Mouse (Mus musculus): Measurements from ENCODE around the gene Upk1a.
A peak's percentile ranks its signal among the peaks of the same experiment; 100 is the strongest.

Gene Upk1a

DNA sequence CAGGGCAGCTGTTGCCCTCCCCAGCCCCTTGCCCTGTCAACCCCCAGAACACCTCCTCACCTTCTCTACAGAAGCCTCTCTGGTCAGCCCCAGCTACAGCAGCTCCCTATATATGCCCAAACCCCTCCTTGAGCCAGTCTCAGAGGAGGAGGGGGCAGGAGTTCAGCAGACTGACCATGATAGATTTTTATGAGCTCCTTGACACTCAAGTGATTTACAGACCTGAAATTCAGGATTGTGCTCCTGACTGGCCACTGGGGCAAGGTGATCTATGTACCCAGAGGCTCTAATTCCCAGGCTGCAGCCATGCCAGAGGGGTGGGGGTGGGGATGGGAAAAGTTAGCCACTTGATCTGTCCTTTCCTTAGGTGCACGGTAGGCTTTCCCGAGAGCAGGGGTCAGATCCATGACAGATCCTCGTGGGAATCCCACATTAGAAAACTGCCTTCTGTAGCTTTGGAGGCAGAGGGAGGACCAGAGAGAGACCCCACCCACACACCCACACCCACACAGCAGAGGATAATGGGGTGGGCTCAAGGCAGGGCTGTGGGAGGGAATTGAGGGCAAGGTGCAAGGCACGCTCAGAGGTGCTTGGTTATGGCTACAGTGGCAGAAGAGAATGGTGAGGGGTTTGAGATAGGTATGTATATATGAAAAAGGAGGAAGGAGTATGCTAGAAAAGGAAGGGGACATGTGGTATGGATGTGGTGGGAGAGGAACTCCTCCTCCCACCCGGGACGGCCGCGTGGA, at the start of gene Upk1a:
Upk1a (minus strand) TSS at position 194 of the 749 bp plus-strand sequence.
- DNase-seq (ENCODE audit: low read depth in 1 of 2, low spot score in 2 of 2) = no peak

DNA sequence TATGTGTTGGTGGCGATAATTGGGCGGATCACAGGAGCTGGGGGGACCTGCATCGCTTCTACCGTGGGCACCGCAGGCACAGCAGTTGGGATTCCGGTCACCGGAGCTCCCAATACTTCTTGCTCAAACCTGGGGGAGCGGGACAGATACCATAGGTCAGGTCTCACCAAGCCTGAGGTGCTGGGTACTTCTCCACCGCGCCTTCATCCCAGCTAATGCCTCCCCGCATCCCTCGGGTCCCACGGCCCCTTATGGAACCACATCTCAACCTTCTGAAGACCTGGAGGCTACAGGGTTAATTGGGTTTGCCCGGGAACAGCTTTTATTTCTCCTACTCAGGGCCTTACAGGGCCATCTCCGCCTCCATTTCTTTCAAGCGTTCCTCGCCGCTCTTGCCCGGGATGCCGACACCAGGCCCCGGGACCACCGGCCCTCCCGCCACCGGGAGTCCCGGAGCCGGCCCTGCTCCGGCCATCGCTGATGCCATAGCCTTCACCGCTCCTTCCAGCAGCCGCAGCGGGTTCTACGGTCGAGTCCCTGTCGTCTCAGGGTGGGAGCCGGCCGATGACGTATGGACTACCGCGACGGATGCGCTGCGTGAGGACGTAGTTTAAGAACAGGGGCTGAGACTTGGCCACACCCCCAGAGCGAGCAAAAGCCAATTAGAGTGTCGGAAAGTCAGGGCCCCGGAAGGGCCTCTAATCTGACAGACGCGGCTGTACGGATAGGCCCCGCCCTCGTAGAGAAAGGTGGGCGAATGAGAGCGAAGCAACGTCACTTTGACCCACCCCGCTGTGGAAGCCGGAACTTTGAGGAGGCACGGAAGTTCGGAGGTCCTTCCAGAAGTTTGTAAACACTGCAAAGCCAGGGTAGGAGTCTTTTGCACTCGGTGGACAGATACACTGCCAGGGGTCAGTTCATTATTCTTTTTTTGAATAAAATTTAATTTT, 37.2 kb upstream of the Upk1a start, which contains the start of gene Rbm42:
Rbm42 (minus strand) TSS at position 727 of the 950 bp plus-strand sequence.
- peak; percentile 97 for DNase-seq (ENCODE audit: low read depth in 1 of 2, low spot score in 2 of 2)

DNA sequence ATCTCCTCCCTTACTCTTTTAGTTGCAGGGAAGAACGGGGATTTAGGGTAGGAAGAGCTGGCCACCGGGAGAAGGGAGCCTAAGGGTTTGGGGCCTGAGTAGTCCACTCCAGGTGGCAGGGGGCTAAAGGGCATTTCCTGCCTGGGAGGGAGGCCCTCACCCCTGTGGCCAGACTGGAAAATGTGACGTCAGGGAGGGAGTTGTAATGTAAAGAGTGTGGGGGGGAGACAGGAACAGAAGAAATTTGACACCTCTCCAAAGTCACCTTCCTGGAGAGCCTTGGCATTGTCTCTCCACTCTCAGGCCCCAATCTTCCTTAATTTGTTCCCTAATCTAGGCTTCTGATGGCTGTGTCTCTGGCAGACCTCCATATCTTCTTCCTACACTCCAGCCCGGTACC, 26.4 kb upstream of the Upk1a start:
- no peak for DNase-seq (ENCODE audit: low read depth in 1 of 2, low spot score in 2 of 2)

DNA sequence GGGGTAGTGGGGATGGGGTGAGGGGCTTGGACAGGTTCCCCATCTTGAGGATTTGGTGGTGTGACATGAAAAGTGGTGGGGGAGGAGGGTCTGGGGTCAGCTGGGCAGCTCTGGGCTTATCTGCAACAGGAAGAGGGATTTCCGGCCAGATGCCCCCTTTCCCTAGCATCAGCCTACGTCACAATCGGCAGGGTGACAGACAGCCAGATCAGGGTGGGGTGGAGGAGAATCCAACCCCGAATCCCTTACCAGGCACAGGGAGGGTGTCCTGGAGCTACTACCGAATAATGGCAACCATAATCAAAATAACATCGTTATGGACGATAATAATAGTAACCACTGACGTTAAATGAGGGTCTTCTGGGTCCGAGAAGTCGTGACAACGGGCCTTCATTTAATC, 23.7 kb upstream of the Upk1a start:
- no peak for DNase-seq (ENCODE audit: low read depth in 1 of 2, low spot score in 2 of 2)

DNA sequence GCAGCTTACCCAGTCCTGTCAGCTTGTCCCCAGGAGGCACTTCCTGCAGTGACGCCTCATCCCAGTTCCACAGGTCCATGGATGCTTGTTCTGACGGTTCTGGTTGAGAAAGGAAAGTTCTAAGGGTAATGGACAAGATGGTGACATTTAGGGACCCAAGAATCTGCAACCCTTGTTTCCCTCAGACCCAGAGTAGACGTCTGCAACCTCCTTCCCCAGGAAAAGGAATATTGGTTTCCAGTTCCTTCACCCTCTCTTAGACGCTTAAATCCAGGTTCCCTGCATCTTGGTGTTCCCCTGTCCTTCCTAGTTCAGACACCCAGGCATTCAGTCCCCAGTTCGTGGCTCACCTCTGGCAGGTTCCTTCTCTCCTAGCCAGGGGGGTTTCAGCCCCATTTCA, 23.1 kb upstream of the Upk1a start, which contains the start of gene Etv2:
Etv2 (minus strand) TSS at position 101 of the 400 bp plus-strand sequence.
- no peak for DNase-seq (ENCODE audit: low read depth in 1 of 2, low spot score in 2 of 2)

DNA sequence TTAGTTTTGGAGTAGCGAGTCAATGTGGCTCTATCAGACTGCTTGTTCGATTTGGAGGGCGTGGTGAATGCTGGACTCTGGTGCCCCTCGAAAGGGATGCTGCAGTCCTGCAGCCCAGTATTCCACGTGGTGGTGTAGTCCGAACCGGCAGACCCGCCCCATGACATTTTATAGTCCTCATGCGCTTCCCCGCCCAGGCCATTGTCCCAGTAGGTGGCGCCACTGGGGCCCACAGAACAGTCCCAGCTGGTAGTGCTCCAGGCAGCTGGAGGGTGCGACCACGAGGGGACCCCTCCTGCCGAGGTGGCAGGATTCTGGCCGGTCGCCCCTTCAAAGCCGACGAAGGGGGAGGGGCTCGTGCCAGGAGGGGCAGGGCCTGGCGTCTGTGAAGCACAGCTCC, 22.0 kb upstream of the Upk1a start:
- peak in 1 of 2 experiments; percentile 46 for DNase-seq (ENCODE audit: low read depth in 1 of 2, low spot score in 2 of 2)

DNA sequence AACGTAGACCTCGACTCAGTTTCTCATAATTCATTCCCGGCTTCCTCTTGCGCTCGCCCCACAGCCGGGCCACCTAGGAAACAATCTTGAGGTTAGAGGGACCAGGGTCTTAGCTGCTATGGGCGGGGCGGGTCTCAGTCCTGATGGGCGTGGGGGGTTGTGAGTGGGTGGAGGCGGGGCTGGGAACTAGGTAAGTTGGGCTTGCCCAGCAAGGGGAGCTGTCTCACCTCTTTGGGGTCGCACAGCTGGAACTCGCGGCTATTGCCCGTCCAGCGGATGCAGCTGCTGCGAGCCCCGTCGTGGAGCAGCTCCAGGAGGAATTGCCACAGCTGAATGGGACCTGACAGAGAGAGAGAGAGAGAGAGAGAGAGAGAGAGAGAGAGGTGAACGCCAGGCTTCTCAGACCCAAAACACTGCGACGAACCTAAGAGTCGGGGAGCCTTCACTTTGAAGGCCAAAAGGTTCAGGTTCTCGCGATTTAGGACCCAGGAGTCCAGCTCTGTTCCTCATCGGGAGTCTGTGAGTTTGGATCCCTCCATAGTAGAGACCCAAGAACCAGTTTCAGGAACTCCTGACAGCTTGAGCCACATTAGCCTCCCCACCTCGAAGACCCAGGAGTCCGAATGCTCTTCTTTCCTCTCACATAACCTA, 21.2 kb upstream of the Upk1a start:
- DNase-seq (ENCODE audit: low read depth in 1 of 2, low spot score in 2 of 2) = no peak

DNA sequence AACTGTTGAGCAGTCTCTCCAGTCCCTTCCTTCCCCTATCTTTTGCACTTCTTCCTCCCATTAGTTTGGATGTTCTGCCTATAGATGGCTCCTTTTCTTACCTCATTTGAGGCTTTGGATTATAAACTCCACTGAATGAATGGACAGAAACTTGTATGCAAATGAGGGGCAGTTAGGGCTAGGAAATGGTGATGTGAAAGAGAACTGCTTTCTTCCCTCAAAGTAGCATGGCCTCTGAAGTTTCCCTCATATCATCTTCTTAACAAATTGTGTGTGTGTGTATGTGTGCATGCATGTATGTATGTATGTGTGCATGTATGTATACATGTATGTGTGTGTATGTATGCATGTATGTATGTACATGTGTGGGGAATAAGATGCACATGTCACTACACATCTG, 16.4 kb upstream of the Upk1a start:
- no peak for DNase-seq (ENCODE audit: low read depth in 1 of 2, low spot score in 2 of 2)

DNA sequence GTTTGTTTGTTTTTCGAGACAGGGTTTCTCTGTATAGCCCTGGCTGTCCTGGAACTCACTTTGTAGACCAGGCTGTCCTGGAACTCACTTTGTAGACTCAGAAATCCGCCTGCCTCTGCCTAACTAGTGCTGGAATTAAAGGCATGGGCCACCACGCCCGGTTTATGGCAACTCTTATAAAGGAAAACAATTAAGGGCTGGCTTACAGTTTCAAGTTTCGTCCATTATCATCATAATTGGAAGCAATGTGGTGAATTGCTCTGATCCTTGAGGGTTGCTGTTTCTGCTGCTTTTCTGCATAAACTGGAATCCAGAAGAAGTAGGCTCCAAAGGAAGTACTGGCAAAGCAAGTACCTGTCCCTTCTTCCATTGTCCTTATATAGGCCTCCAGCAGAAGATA, 14.0 kb upstream of the Upk1a start:
- DNase-seq (ENCODE audit: low read depth in 1 of 2, low spot score in 2 of 2) = no peak

DNA sequence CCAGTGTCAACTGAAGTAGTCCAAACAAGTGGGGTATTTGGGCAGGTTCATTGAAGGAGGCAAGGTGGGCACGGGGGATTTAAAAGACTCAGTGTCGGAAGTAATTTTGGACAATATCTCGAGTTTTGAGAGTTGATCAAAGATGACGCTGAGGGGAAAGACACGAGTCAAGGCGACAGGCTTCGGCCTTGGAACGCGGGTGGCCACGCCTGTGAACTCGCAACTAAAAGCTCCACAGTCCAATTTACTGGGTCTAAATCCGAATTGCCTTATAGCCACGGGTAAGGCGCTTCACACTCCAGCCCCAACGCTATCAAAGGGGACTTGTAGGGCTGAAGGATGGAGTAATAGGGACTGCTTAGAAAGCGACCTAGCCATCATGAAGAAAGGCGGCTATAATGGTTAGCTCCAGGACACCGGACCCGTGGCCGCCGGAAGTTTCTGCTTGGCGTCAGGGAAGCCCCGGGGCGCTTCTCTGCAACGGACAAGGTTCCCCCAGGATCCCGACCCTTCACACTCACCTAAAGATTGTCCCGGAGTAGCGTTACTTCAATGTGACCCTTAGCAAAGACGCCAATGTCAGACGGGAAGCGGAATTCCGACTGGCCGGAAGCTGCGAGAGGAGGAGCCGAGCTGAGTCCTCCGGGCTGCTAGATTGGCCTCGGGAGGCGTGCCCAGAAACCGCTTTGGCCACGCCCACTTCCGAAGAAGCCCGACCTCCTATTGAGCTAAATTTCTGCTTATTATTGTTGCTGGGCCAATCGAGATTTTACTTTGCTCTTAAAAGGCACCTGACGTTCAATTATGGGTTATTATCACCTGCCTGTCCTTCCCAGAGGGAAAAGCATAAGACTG, 13.1 kb upstream of the Upk1a start, which contains the start of gene Cox6b1:
Cox6b1 (minus strand) TSS at position 622 of the 855 bp plus-strand sequence.
- DNase-seq (ENCODE audit: low read depth in 1 of 2, low spot score in 2 of 2) = peak; percentile 53 to 71

DNA sequence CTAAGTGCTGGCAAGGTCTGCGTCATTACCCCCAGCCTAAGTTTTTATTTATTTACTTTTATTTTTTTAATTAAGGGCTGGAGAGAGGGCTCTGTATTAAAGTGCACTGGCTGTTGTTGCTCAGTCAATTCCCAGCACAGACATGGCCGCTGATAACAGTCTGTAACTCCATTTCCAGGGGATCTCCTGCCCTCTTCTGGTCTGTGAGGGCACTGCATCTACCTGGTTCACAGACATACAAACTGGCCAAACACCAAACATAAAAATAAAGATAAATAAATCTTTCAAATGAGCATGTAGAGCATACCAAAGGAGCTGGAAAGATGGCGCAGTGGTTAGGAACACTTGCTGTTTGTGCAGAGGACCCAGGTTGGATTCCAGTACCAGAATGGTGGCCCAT, 6.6 kb upstream of the Upk1a start:
- no peak for DNase-seq (ENCODE audit: low read depth in 1 of 2, low spot score in 2 of 2)

DNA sequence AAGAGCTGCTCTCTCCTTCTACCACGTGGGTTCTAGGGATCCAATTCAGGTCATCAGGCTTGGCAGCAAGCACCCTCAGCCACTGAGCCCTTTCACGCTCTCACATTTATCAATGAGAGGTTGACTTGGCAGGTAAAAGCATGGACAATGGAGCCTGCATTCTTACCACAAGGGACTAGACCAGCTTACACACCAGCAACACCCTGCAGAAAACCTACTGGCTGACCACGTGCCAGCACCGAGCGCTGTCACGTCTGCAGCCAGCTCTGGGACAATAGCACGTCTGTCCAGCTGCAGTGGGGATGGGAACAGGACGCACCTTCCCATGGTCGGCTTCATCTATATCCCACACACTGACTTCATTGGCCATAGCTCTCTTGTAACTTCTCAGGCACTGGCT, 6.0 kb upstream of the Upk1a start:
- no peak for DNase-seq (ENCODE audit: low read depth in 1 of 2, low spot score in 2 of 2)

DNA sequence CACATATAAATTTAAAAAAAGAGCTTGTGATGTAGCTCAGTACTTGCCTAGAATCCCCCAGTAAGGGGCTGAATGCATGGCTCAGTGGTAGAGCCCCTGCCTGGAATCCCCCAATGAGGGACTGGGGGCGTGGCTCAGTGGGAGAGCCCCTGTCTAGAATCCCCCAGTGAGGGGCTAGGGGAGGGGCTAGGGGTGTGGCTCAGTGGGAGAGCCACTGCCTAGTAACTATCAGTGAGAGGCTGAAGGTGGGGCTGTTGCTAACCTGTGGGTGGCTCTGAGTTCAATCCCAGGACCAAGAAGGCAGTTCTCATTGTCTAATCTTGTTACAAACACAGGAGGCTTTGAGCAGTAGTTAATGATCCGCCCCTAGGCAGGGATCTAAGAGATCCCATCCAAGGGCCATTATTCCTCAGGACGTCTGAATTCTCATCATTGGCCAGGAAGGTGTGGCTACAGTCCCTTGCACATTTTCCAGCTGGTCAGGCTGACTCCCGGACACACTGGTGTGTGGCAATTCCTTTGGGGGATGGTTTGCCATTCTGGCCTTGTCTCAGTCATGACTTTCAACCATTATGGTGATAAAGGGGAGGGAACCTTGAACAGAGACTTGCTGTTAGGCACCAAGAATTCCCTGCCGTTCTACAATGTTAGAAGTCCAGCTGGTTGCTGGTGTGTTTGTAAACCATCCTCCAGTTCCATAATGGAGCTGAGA, 2.6 kb upstream of the Upk1a start:
- no peak for DNase-seq (ENCODE audit: low read depth in 1 of 2, low spot score in 2 of 2)

DNA sequence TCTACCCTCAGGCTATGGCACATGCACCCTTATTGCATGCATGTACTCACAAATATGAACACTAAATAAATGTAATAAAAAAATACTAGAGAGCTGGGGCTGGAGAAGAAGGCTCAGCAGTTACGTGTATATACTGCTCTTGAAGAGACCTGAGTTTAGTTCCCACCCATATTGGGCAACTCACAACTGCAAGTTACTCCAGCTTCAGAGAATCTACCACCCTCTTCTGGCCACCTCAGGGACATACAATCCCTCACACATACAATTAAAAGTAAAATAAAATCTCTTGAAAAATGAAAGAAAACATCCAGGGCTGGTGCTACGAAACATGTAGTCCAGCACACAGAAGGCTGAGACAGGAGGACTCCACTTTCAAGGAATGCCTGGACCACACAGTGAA, 1.8 kb upstream of the Upk1a start:
- DNase-seq (ENCODE audit: low read depth in 1 of 2, low spot score in 2 of 2) = no peak

DNA sequence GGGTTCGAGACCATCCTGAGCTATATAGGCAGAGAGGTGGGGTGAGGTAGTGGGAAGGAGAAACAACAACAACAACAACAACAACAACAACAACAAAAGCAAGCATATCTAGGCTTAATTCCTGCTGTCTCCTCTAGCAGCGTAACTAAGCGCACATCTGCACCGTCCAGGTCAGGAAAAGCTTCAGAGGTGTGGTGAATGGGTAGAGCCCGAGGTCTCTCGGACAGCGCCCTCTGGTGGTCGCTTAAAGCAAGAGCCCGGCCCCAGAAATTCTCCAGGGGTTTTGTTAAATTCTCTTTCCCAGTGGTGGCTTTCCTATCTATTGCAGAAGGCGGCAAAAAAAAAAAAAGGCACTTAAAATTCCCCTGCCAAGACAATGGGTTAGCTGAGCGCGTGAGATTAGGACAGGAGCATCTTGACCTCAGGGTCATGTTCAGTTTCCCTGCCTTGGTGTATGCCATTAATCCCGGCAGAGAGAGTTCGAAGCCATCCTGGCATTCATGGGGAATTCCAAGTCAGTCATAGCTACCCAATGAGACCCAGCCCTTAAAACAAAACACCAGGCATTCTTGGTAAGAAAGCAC, 974 bp upstream of the Upk1a start:
- DNase-seq (ENCODE audit: low read depth in 1 of 2, low spot score in 2 of 2) = peak in 1 of 2 experiments; percentile 34

DNA sequence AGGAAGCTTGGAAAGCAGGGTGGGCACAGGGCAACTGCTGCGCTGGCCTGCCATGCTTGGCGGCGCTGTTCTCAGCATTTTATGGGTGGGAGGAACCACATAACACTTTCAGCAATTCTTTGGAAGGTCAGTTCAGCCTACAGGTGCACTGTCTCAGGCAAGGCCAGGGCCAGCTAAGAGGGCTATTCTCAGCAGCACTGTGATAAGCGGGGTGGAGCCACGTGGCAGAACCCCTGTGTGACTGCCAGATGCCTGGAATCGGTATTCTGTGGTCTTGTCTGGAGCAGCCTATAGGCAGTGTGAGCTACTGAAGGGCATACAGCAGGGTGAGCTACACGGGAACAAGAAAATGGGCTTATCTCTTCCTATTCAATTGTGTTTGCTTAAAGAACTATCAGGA, 2.6 kb downstream of the Upk1a start:
- DNase-seq (ENCODE audit: low read depth in 1 of 2, low spot score in 2 of 2) = no peak

DNA sequence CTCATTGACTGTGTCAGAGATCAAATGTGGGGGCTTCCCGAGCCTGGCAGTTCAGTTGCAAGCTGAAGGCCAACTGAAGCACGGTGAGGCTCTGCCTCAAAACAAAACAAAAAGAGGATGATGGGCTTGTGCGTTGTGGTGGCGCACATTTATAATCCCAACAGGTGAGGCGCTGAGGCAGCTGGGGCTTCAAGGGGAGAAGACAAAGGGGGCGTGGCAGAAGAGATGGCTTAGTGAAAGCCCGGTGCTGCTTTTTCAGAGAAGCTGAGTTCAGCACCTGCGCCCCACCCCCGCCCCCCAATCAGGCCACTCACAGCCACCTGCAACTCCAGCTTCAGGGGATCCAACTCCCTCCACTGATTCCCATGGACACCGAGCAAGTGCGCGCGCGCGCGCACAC, 4.2 kb downstream of the Upk1a start:
- no peak for DNase-seq (ENCODE audit: low read depth in 1 of 2, low spot score in 2 of 2)

DNA sequence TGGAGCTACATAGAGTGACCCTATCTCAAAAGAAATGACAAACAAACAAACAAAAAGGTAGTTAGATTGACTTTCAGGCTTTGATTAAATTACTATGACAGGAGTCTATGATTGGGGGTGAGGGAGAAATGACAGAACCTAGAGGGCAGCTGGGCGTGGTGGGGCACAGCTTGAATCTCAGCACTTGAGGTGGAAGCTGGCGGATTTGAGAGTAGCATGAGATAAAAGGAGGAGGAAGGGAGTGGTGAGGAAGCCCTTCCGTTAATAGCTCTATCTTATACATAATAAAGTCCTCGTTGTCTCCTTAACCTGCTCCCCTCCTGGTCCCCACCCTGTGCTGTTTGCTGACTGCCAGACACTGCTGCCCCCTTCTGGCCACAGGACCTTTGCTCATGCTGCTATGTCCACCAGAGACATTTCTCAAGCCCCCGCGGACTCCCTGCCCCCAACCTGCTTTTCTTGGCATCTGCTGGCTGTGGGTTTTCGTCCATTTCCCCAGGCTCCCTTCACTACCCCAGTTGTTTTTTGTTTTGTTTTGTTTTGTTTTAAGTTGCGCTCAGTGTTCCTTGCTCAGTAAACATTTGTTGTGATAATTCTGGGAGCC, 4.8 kb downstream of the Upk1a start:
- peak in 1 of 2 experiments; percentile 43 for DNase-seq (ENCODE audit: low read depth in 1 of 2, low spot score in 2 of 2)

DNA sequence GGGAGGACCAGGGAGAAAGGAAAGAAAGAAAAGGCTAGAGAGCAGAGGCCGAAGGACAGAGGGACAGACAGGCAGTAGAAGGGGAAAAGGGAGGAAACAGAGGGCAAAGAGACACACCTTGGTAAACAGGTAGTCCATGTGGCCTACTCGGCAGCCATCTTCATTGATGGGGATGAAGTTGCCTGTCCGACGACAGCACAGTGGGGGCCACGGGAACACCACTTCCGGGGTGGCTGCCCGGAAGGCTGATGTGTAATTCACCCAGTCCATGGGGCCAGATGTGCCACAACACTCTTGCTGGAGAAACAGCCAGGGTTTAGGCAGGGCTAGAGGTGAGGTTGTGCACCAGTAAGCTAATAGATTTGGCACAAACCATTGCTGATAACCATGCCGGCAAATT, 7.7 kb downstream of the Upk1a start:
- DNase-seq (ENCODE audit: low read depth in 1 of 2, low spot score in 2 of 2) = no peak

All from monocyte, adult 2 months (primary cell).